Mouse (Mus musculus) forebrain, embryonic 10.5 days (tissue): Measurements from ENCODE around the gene Gm11034. TPM values are rescaled to one million over a fixed set of nuclear protein-coding genes. Genes with fewer than 3 reads are reported as not detected.
A peak's percentile ranks its signal among the peaks of the same experiment; 100 is the strongest.

Experiments used
- DNase-seq: peaks from one replicate; pipeline ENCODE4 v3.0.0-alpha.2; 2017; ENCODE audit warnings: low spot score; ENCODE audit errors: extremely low spot score
- H3K27ac ChIP-seq: fragments of 300-500 bp; sonication (generic); 2 replicates; pipeline ENCODE4 v1.5.1; 2016; ENCODE audit warnings: mild to moderate bottlenecking
- H3K27me3 ChIP-seq: fragments of 300-500 bp; sonication (generic); 2 replicates; pipeline ENCODE4 v1.6.1; 2016; ENCODE audit warnings: mild to moderate bottlenecking; ENCODE audit not compliant: poor library complexity, severe bottlenecking
- H3K36me3 ChIP-seq: fragments of 300-500 bp; sonication (generic); replicated peaks from 2 replicates; pipeline ENCODE4 v1.6.1; 2016; ENCODE audit warnings: mild to moderate bottlenecking, moderate library complexity
- H3K4me1 ChIP-seq: fragments of 300-500 bp; sonication (generic); 2 replicates; pipeline ENCODE4 v1.6.1; 2016
- H3K4me3 ChIP-seq: fragments of 300-500 bp; sonication (generic); 2 replicates; pipeline ENCODE4 v1.5.1; 2016; ENCODE audit warnings: mild to moderate bottlenecking, moderate library complexity
- H3K9me3 ChIP-seq: fragments of 300-500 bp; sonication (generic); 2 replicates; pipeline ENCODE4 v1.6.1; 2016; ENCODE audit warnings: mild to moderate bottlenecking, moderate library complexity
- WGBS: fragments of 180-500 bp; shearing (Covaris S2); methylation state at CpG from one replicate; pipeline ENCODE4 v1.1.7; 2016; 5-methylcytosine and 5-hydroxymethylcytosine counted together
- polyA plus RNA-seq: library from polyadenylated mRNA; unstranded; fragments of >200 nt; fragmentation: Nextera tagmentation; extraction: Ambion mirVana; gene quantifications from 2 replicates; pipeline ENCODE4 v1.2.1, GENCODE M21; 2016

Gene Gm11034
- polyA plus RNA-seq, 1 experiment from 2014 or later, result not detected

DNA sequence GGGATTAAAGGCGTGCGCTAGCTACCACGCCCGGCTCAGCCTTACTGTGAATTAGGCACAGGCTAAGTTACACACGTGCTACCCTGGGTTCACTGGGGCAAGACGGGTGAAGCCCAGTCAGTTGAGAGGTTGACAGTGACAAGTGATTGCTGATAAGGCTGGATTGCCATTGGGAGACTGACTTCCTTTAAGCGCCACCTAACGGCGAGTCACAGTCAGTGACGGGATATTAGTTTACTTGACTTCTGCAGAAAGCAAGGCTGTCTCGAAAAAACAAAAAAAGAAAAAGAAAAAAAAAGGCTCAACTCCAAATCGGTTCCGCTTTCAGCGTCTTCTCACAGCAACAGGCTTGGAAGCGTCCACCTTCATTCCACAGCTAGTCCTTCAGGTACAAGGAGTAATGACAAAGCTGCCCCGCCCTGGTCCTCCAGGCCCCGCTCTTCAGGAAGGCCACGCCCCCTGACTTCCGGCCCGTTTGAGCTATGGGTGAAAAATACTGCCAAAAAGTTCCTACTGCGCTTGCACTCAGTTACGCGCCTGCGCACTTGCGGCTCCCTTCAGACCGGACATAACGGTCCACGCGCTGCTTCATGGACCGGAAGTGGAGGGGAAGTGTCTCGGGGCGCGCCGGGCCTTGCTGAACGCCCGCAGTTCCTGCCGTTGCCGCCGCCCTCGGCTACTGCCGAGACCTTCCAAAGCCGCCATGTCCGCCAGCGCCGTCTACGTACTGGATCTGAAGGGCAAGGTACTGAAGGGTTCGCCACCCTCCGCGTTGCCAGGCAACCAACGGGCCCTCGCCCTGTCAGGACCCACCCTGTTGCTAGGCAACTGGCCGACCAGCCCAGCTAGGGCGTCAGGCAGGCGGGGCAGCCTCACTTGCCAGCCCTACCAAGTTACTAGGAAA lies 26.3 kb upstream of the Gm11034 start, which contains the start of gene Ap1m1:
Ap1m1 (plus strand) TSS at position 520 of the 904 bp plus-strand sequence.
- peak within 1 kb of the TSS; percentile 97 for H3K27ac ChIP-seq
- no peaks in the 10 kb centered on the region for H3K27me3 ChIP-seq
- H3K36me3 ChIP-seq, result peaks cover 24% of the 10 kb centered on the region
- no peaks in the 10 kb centered on the region for H3K9me3 ChIP-seq
- H3K4me3 ChIP-seq, result peak within 1 kb of the TSS; percentile 70
- under 1% methylated on average over 54 of the region's 54 CpGs for WGBS
- DNase-seq, result peak; percentile 99
- peaks cover 18% of the 10 kb centered on the region for H3K4me1 ChIP-seq

GRCm38 (mm10) chr8:72222656-72223055 lies 9.2 kb upstream of the Gm11034 start:
- no peak overlapping the region for H3K27ac ChIP-seq
- no peak for DNase-seq
- no peak overlapping the region for H3K4me3 ChIP-seq
- peaks cover 39% of the 10 kb centered on the region for H3K36me3 ChIP-seq
- WGBS, result 94% methylated on average over 5 of the region's 5 CpGs
- H3K9me3 ChIP-seq, result no peaks in the 10 kb centered on the region
- no peaks in the 10 kb centered on the region for H3K27me3 ChIP-seq
- H3K4me1 ChIP-seq, result peaks cover 14% of the 10 kb centered on the region

DNA sequence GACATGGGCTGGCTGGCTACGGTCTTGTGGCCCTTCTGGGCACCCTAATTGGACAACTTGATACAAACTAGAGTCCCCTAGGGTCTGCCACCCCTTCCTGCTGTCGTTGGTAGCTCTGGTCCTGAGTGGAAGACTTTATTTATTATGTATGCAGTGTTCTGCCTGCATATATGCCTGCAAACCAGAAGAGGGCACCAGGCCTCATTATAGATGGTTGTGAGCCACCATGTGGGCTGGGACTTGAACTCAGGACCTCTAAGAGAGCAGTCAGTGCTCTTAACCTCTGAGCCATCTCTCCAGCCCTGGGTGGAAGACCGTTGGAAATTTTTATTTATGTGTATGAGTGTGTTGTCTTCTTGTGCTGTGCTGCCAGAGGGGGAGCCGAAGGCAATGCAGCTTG lies 7.3 kb upstream of the Gm11034 start:
- Histone ChIP-seq H3K27me3 (no peaks in the 10 kb centered on the region), H3K9me3 (no peaks in the 10 kb centered on the region), H3K4me1 (peaks cover 14% of the 10 kb centered on the region), H3K4me3 (peak overlapping the region; percentile 76), H3K36me3 (peaks cover 39% of the 10 kb centered on the region), H3K27ac (no peak overlapping the region)
- 88% methylated on average over 4 of the region's 4 CpGs for WGBS
- no peak for DNase-seq

- DNase-seq, result peak; percentile 92
- Histone ChIP-seq H3K27ac (peak within 1 kb of the TSS; percentile 87), H3K4me3 (peak within 1 kb of the TSS; percentile 76), H3K4me1 (peaks cover 14% of the 10 kb centered on the region), H3K9me3 (no peaks in the 10 kb centered on the region), H3K27me3 (no peaks in the 10 kb centered on the region), H3K36me3 (peaks cover 39% of the 10 kb centered on the region)
- 13% methylated on average over 39 of the region's 39 CpGs for WGBS
Measured at GRCm38 (mm10) chr8:72219541-72220363, 6.3 kb upstream of the Gm11034 start, which contains the start of gene Fam32a. Fam32a (plus strand) TSS chr8:72219730.

GRCm38 (mm10) chr8:72218781-72219540 lies 5.5 kb upstream of the Gm11034 start:
- DNase-seq, result no peak
- no peaks in the 10 kb centered on the region for H3K27me3 ChIP-seq
- H3K36me3 ChIP-seq, result peaks cover 34% of the 10 kb centered on the region
- peak overlapping the region; percentile 87 for H3K27ac ChIP-seq
- H3K4me3 ChIP-seq, result peak overlapping the region; percentile 76
- H3K4me1 ChIP-seq, result peaks cover 14% of the 10 kb centered on the region
- 84% methylated on average over 10 of the region's 10 CpGs for WGBS
- H3K9me3 ChIP-seq, result no peaks in the 10 kb centered on the region

- peaks cover 4% of the 10 kb centered on the region; the same call in 1 of the 2 replicates for H3K36me3 ChIP-seq
- H3K27ac ChIP-seq, result no peak overlapping the region
- H3K27me3 ChIP-seq, result no peaks in the 10 kb centered on the region
- no peak for DNase-seq
- no peak overlapping the region for H3K4me3 ChIP-seq
- H3K4me1 ChIP-seq, result peaks cover 11% of the 10 kb centered on the region
- 45% methylated on average over 1 of the region's 1 CpGs for WGBS
- no peaks in the 10 kb centered on the region for H3K9me3 ChIP-seq
Measured at GRCm38 (mm10) chr8:72215871-72216270, 2.4 kb upstream of the Gm11034 start.

DNA sequence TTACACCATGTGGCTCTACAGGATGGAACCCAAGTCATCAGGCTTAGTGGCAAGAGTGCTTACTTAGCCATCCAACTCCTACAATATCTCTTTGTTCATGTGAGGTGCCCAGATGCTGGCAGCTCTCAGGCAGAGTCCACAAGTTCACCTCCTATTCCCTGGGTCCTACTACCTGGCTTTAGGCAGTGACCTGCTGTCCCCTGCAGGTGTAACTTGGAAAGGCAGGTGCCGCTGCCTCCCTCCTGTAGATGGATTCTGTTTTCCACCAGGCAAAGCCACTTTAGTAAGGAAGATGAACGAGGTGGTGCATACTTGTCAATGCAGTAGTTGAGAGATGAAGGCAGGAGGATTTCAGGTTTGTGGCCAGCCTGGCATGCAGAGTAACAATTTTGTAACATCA lies 1.6 kb upstream of the Gm11034 start:
- DNase-seq, result no peak
- 44% methylated on average over 2 of the region's 2 CpGs for WGBS
- Histone ChIP-seq H3K36me3 (no peaks in the 10 kb centered on the region), H3K4me1 (peaks cover 3% of the 10 kb centered on the region), H3K27ac (no peak overlapping the region), H3K9me3 (no peaks in the 10 kb centered on the region), H3K4me3 (no peak overlapping the region), H3K27me3 (no peaks in the 10 kb centered on the region)

GRCm38 (mm10) chr8:72212751-72213150 lies 685 bp downstream of the Gm11034 start, which contains the start of gene Cib3:
Cib3 (minus strand) TSS chr8:72212837.
- Histone ChIP-seq H3K27ac (no peak within 1 kb of the TSS), H3K4me1 (no peaks in the 10 kb centered on the region), H3K9me3 (no peaks in the 10 kb centered on the region), H3K27me3 (no peaks in the 10 kb centered on the region), H3K36me3 (no peaks in the 10 kb centered on the region), H3K4me3 (no peak within 1 kb of the TSS)
- 64% methylated on average over 4 of the region's 4 CpGs for WGBS
- no peak for DNase-seq

- 77% methylated on average over 1 of the region's 1 CpGs for whole genome bisulfite sequencing
- DNase-seq, result no peak
- no peaks in the 10 kb centered on the region for H3K4me1 ChIP-seq
Measured at GRCm38 (mm10) chr8:72211846-72212245, 1.6 kb downstream of the Gm11034 start.

GRCm38 (mm10) chr8:72210710-72211109 lies 2.7 kb downstream of the Gm11034 start:
- 79% methylated on average over 2 of the region's 2 CpGs for WGBS
- no peaks in the 10 kb centered on the region for H3K27me3 ChIP-seq
- H3K4me3 ChIP-seq, result no peak overlapping the region
- no peaks in the 10 kb centered on the region for H3K9me3 ChIP-seq
- H3K27ac ChIP-seq, result no peak overlapping the region
- no peak for DNase-seq
- H3K4me1 ChIP-seq, result no peaks in the 10 kb centered on the region
- H3K36me3 ChIP-seq, result no peaks in the 10 kb centered on the region

More at GRCm38 (mm10) chr8:72211846-72212245, 1.6 kb downstream of the Gm11034 start:
- Histone ChIP-seq H3K9me3 (no peaks in the 10 kb centered on the region), H3K36me3 (no peaks in the 10 kb centered on the region), H3K27me3 (no peaks in the 10 kb centered on the region), H3K4me3 (no peak overlapping the region), H3K27ac (no peak overlapping the region)

- Histone ChIP-seq H3K9me3 (0 out of 2 replicates have a peak, but pooled peaks cover 3% of the 10 kb centered on the region), H3K4me1 (no peaks in the 10 kb centered on the region), H3K27ac (no peak overlapping the region), H3K27me3 (no peaks in the 10 kb centered on the region), H3K36me3 (no peaks in the 10 kb centered on the region), H3K4me3 (no peak overlapping the region)
- 74% methylated on average over 4 of the region's 4 CpGs for WGBS
- no peak for DNase-seq
Measured at GRCm38 (mm10) chr8:72210222-72210621, 3.2 kb downstream of the Gm11034 start.

DNA sequence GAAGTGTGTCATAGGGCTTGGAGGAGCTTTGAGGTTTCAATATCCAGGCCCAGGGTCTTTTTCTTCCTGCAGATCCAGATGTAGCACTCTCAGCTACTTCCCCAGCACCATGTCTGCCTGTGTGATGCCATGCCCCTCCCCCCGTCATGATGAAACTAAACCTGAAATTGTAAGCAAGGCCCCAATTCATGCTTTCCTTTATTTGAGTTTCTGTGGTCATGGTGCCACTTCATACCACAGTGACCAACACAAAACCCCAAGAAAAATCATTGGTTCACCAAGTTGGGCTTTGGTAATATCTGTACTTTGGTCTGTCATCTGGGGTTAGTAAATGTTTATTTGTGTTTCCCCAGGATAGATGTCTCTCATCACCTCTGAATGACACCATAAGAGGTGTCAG lies 4.9 kb downstream of the Gm11034 start:
- 68% methylated on average over 1 of the region's 1 CpGs for WGBS
- Histone ChIP-seq H3K9me3 (peaks cover 16% of the 10 kb centered on the region), H3K4me1 (no peaks in the 10 kb centered on the region), H3K27ac (no peak overlapping the region), H3K4me3 (no peak overlapping the region), H3K36me3 (no peaks in the 10 kb centered on the region), H3K27me3 (no peaks in the 10 kb centered on the region)
- DNase-seq, result no peak
